Mouse (Mus musculus): ENCODE data around the gene Ifit3b. TPM values are rescaled to one million over a fixed set of nuclear protein-coding genes. Genes with fewer than 3 reads are reported as not detected.
"Not testable (repeated sequence)": the region's sequence is repeated elsewhere in the genome, so short reads cannot be mapped to it uniquely, and the experiment has no call there.

Ifit3b gene
- total RNA-seq (2021): under 1 TPM; 0.40 to 0.50 TPM
- long read RNA-seq, experiment 1, partial matches to known transcripts: 0 of 1 reads
- long read RNA-seq, experiment 1, other reads (novel, unspliced or antisense): 1 of 1 reads
- long read RNA-seq, experiment 2: 0 reads

DNA sequence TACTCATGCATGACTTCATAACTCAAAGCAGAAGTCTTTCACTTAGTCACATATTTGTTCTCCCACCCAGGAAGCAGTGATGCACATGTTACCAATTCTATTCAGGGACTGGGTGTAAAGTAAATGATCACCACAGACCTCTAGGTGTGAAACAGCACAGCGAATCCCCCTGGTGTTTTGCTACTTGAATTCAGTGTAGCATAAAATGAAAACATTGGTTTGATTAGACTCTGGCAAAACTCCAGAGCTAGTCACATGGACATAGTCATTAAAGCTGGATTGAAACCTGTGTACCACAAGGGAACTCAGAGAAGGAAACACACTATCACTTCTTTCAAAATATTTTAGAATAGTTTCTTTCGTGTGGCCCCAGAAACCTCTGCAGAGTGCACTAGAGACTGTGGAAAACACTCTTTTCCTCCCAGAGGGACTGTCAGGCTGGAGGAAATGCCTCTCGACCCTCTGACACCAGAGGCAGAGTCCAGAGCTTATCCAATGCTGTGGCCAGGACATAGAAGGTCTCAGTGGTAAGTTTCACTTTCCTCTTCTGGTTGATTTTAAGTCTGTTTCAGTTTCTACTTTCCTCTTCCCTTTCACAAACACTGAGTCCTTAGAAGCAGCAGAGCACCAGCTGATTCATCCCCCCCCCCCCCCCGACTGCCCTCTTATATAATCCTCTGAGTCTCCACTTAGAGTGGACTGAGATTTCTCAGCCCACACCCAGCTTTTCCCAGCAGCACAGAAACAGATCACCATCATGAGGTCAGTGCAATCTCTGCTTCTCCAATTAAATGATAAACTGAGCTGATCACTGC lies at the start of gene Ifit3b:
Gene Ifit3b (plus strand): TSS at position 734 of the 815 bp plus-strand sequence.
- not testable (repeated sequence) for DNase-seq

DNA sequence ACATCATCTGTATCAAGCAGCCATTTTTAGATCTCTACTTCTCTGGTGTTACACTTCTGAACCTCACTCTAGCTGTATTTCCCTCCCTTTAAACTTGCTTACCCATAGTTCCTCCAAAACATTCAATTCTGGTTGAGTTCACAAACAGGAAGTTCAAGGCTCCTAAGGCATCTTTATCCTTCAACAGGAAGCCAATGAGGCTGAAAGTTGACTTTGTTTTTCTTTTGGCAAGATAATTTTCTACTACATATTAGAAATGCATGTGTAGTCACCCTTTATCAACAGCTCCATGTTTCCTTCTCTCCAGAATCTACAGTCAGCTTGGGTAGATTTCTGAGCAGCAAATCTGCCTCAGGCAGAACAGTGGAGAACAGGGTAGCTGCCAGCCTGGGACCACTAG lies 45.2 kb upstream of the Ifit3b start:
- no peak for DNase-seq

DNA sequence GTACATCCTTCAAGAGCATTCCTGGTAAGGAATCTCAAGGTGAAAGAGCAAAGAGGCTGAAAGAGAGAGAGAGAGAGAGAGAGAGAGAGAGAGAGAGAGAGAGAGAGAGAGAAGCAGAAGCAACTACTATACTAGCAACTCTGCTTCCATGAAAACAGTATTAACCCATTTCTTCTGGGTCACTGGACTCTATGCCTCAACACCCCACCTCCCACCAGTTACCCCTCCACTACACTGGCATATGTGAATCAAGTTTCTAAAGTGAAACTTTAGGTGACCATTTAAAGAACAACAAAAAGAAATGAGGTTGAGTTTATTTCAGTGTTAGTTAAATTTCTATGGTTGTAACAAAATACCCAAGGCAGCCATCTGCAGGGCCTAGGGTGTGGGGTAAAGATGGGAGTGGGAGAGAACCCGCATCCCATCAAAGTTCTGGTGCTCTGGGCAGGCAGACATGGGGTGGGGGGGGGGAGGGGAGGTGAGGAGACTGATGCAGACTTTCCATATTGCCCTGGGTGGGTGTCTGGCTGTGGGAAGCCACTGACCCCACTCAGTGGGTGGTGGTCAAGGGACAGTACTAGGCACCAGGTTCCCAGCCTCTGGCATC lies 41.5 kb upstream of the Ifit3b start:
- no peak for DNase-seq

DNA sequence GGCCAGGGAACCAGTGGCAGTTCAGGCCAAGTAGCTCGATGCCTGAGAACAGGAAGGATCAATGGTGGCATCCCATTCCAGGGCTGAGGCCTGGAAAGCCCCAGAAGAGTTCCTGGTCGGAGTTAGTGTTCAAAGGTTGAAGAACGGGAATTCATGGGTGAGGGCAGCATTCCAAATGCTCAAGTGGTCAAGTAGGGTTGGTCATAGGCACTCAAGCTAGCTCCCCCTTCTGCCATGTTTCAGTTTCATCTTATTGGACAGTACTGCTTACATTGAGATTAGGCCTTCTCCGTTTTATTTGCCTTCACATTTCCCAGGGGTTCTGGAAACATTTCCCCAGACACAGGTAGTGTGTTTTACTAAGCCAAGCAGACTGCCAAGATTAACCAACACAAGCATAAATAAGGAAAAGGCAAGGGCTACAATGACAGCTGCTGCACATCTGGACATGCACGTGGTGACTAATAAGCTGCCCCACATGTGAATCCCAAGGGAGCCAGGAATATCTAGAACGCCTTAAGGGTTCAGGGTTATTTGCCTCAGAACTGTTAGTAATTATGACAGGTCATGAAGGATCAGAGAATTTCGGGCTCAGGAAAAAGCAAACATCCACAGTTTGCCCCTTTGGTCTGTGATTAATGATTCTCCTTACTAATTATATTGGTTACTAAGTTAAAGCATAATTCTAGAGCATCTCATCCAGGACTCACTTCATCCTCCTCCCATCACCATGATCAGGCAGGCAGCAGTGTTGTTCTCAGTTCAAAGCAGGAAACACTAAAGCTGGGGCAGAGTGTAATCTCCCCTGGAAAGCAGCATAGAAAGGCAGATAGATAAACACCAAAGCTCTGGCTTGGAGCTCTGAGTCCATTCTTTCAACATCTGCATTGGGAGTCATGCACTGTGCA lies 38.5 kb upstream of the Ifit3b start:
- no peak for DNase-seq

DNA sequence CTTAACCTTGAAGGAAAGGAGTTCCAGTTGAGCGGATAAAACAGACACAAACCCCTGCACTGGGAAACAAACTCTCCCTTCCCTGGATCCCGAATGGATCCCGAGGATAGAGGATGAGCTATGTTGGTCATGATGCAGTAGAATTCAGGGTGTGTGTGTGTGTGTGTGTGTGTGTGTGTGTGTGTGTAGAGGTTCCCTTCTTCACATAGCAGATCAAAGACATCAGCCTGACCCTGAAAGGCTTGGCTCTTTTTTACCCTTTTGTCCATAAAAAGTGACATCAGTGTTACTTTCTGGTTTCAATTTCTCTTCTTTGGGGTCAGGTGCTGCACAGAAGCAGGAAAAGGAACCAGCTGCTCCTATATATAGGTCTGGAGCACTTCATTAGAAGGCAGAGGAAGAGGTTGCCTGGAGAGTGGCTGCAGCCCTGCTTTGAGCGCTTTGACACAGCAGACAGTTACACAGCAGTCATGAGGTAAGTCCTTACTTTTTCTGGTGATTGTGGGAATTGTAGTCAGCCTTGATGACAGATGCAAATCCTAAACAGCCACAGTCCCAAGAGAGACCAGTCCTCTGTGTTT lies 37.8 kb upstream of the Ifit3b start:
- DNase-seq: no peak

DNA sequence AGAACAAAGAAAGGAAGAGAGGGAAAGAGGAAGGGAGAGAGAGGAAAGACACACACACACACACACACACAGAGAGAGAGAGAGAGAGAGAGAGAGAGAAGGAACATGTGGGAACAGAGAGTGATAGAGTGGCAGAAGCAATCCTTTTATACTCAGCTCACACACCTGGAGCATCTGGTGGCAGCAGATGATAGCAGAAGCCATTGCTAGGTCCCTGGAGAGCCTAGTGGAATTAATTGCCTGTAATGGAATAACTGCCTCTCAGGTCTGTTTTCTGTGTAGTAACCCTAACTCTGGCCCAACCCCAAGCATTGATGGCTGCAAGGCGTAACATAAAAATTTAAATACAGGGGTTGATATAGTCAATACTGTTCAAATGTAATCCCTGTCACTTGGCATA lies 36.7 kb upstream of the Ifit3b start:
- no peak for DNase-seq

DNA sequence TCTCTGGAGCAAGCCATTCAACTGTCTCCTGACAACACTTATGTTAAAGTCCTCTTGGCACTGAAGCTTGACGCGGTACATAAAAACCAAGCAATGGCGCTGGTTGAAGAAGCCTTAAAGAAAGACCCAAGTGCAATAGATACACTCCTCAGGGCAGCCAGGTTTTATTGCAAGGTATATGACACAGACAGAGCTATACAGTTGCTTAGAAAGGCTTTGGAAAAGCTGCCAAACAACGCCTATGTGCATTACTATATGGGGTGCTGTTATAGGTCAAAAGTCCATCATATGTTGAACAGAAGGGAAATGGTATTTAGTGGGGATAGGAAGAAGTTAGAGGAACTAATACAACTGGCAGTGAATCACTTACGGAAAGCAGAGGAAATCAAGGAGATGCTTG lies 34.1 kb upstream of the Ifit3b start:
- DNase-seq: no peak

DNA sequence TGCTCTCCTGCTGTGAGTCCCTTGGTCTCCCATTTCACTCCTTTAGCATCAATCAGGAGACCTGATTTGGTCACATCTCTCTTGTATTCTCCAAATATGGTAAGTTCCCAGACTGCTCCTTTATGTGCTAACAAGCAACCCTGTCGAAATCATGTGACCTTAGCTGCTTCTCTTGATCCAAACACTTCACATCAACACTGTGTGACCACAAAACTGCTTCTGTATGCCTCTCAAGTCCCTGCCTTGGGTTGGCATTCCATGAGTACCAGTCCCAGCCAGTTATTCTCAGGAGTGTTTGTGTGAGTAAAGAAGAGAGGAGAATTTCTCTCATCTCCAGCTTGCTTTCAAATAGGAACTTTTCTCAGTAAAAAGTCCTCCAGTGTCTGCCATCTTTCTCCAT lies 30.6 kb upstream of the Ifit3b start:
- DNase-seq: no peak

DNA sequence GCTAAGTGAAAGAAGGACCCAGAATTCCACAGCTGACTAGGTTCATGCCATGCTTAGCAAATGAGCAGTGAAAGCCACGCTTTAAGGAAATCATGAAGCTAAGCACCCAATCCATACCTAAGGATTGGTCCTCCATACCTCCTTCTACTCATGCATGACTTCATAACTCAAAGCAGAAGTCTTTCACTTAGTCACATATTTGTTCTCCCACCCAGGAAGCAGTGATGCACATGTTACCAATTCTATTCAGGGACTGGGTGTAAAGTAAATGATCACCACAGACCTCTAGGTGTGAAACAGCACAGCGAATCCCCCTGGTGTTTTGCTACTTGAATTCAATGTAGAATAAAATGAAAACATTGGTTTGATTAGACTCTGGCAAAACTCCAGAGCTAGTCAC lies 25.1 kb upstream of the Ifit3b start:
- DNase-seq: not testable (repeated sequence)

DNA sequence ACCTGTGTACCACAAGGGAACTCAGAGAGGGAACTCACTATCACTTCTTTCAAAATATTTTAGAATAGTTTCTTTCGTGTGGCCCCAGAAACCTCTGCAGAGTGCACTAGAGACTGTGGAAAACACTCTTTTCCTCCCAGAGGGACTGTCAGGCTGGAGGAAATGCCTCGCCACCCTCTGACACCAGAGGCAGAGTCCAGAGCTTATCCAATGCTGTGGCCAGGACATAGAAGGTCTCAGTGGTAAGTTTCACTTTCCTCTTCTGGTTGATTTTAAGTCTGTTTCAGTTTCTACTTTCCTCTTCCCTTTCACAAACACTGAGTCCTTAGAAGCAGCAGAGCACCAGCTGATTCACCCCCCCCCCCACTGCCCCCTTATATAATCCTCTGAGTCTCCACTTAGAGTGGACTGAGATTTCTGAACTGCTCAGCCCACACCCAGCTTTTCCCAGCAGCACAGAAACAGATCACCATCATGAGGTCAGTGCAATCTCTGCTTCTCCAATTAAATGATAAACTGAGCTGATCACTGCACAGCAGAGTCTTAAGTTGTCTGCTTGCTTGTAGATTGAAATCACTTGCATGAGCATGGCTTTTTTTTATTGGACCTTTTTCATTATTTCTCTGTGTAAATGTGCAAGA lies 24.5 kb upstream of the Ifit3b start, which contains the start of gene Ifit3:
Gene Ifit3 (plus strand): TSS at position 406 of the 641 bp plus-strand sequence.
- DNase-seq: not testable (repeated sequence)

DNA sequence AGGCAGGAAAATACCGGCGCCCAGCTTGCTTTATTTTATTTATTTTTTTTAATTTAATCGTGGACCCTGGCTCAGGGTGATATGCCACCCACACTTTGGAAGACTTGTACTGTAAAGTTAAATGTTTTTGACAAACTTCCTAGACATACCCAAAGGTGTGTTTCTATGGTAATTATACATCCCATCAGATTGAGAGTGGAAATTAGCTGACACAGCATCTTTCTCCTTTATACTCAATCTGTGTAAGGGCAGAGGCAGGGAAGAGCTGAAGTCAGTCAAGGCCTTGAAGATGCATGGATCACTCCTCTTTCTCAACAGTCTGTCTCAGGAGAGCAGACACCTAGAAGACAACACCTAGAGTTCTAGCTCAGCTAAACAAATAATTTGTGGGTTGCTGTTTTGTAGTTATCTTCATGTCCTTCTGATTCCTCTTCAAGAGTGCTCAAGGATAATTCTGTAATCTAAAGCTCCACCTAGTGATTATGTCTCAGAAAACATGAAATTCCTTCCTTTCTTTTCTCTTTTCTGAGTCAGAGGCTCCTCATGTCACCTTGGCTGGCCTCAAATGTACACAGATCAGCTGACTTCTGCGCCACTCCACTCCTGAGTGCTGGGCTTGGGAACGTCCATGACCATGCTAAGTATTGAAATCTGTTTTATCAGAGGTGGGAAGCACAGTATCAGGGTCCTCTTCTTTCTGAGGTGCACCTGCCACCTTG lies 21.9 kb upstream of the Ifit3b start:
- DNase-seq: not testable (repeated sequence)

DNA sequence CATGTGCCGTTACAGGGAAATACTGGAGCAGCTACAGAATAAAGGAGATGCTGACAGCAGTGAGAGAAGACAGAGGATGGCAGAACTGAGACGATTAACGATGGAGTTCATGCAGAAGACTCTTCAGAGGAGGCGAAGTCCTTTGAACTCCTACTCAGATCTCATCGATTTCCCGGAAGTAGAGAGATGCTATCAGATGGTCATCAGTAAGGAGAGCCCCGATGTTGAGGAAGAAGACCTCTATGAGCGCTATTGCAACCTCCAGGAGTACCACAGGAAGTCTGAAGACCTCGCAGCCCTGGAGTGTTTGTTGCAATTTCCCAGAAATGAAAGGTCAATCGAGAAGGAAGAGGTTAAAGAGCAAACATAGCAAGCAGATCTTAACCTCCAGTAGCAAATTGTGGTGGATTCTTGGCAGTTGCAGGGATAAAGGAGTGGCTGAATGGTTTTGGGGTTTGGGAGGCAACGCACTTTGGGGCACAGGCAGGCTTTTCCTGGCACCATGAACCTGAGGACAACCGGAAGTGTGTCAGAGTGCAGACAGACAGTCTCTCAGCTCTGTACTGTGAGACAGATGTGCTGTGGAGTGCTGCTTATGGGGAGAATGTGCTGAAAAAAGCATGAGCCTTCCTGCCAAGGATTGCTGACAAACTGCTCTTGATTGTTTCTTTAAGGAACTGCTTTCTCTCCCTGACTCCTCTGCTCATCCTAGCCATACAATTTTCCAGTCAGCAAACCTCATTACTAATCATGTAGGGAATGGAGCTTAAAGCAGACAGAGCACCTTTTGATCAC lies 19.7 kb upstream of the Ifit3b start:
- not testable (repeated sequence) for DNase-seq

DNA sequence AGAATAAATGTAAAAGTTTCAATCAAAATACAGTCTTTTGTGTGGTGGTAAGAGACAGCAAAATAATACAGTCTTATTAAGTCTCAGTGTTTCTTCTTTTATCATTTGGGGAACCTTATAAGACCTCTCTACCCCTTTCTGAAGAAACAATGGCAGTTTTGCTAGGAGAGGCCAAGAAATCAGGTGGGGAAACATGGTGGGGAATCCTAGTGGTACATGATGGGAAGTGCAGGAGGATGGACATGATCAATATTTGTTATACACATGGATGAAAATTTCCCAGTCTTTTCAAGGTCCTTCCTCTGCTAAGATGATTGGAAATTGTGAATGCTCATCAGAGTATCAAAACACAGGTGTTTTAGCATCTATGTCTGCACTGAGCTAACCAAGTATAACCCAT lies 18.8 kb upstream of the Ifit3b start:
- DNase-seq: no peak

DNA sequence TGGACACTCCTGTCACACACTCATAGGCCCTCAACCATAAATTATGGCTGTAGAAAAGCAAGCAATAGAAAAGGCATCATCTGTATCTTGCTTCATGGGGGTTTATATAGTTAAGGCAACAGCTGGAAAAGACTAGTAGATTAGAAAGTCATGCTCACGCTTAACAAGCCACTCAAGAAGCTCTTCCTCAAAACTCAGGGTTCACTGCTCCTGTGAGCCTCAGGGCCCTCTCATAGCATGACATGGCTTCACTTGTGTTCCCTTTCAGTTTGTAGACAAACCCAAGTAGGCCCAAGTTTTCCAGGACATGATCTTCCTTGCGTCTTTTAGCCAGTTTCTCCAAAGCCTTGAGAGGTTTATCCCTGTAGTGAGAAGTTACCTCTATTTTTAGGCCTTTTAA lies 14.3 kb upstream of the Ifit3b start:
- DNase-seq: no peak

DNA sequence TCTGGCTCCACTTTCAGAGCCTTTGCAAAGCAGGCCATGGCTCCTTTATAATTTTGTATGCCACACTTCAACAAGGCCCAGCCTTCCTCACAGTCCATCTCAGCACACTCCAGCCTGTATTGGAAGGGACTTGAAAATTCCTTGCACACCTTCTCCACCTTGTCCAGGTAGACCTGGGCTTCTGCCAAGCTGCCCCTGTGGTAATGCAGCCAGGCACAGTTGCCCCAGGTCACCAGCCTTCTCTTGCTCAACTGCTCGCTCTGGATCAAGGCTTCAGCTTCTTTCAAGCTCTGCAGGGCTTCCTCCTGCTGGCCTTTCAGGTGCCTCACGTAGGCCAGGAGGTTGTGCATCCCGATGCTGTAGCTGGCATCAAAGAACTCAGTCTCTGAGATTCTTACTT lies 13.2 kb upstream of the Ifit3b start:
- not testable (repeated sequence) for DNase-seq

DNA sequence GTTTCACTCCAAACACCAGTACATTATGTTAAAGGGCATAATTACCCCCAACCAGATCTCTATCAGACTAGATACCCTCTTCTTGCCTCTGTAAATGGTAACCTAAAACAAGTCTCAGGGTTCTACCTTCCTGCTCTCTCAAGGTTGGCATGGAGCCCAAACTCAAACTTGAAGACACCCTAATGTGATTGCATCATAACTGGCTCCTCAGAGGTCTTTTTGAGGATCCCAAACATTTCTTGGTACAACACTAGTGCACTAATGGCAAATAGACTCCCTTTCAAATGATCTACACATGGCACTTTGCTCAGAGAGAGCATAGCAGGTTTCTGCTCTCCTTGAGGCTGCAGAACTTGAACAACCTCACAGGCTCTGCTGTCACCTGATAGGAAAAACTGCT lies 11.0 kb upstream of the Ifit3b start:
- DNase-seq: no peak

DNA sequence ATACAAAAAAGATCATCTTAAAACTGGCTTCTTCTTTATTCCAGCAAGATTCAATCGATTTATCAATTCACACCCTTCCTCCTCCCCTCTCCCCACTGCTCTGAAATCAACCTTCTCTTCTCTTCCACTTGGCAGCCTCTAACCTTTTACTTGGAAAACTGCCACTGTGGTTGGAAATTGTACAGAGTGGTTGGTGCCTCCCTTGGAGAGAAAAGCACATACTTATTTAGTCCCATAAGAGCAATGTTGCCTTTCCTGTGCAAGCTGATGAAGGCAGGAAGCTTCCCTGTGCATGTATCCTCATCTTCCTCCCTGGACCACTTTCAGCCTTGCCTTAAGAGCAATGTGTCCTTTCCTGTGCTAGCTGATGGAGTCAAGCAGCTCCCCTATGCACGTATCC lies 9.4 kb upstream of the Ifit3b start:
- peak; percentile 18 for DNase-seq

DNA sequence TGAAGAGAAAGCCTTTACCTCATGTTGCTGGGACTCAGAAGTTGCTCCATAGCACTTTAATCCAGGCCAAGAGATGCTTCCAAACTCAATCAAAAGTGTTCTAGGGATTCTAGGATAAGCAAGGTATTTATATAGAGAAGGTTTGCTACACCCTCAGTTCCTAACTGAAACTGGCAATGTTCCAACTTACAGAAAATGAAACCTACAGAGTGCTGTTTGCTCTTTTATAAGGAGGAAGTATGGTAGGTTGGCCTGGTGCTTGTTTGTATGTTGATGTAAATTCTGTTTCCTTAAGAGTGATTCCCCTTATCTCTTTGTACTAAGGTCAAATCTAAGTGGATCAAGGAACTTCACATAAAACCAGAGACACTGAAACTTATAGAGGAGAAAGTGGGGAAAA lies 8.5 kb upstream of the Ifit3b start:
- DNase-seq: not testable (repeated sequence)

DNA sequence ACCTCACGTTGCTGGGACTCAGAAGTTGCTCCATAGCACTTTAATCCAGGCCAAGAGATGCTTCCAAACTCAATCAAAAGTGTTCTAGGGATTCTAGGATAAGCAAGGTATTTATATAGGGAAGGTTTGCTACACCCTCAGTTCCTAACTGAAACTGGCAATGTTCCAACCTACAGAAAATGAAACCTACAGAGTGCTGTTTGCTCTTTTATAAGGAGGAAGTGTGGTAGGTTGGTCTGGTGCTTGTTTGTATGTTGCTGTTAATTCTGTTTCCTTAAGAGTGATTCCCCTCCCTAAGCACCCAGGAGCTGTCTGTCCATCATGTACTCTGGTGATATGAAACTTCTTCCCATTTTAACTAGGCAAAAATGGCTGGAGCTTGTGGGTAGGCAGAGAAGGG lies 5.9 kb upstream of the Ifit3b start, which contains the start of gene Ifit1bl1:
Gene Ifit1bl1 (minus strand): TSS at position 69 of the 400 bp plus-strand sequence.
- not testable (repeated sequence) for DNase-seq

DNA sequence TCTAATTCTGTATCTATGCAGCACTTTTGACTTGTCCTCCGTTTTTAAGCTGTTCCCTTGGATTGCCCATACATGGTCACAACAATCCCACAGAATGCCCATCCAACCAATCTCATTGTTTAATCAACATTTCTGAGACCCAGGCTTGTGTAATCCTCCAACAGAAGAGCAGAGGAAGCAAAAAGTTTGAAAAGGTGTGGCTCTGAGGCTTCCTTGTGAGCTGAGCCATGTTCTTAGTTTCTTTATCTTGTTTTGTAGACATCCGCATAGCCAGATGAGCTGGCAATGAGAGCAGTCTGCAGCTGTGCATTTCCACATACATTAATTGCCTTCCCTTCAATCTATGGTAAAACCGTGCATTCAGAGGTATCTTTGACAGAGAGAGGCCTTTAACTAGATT lies 2.3 kb upstream of the Ifit3b start:
- DNase-seq: no peak

Measured in gastrocnemius, postnatal 10 days (tissue).